Mouse (Mus musculus): ENCODE measurements around the gene Zmiz1. TPM values are rescaled to one million over a fixed set of nuclear protein-coding genes. Genes with fewer than 3 reads are reported as not detected.

The Zmiz1 gene
- polyA plus RNA-seq, 1 experiment from 2014 or later: 77.3 TPM

DNA sequence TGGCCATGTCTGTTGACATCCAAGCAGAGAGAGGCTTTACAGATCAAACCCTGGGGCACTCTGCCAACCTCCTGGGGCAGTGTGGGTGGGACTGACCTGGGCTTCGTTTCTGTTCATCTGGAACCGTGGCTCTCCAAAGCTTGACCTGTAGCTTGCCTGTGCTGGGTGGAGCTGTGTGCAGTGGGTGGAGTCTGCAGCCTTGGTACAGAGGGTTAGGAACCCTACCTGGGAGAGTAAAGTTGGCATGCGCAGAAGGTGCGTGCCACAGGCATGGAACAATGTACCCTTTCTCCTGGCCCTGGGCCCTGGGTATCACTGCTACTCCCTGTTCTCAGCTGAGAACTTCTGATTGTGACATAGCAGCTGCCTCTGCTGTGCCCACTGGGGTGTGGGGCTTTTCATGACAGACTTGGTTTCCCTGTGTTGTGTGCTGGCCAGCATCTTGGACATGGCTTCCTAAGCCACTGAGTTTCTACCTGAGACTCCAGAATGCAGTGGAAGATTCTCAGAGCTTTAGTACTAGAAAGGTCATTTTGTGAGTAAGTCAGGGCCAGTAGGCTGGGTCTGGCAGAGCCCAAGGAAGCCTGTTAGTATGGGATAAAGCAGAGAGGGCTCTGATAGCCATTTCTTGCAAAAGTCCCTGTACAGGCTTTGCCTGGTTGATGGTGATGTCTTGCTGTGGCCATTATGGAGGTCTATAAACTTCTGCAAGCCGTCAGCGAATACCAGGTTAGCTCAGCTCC is 30.5 kb downstream of the Zmiz1 start:
- Histone ChIP-seq H3K4me3 (no peak overlapping the region), H3K4me2 (no peak overlapping the region), H3K27me3 (replicated peaks) (no peaks in the 10 kb centered on the region), H3K36me3 (replicated peaks) (no peaks in the 10 kb centered on the region), H3K4me1 (peaks cover 89% of the 10 kb centered on the region), H3K27ac (no peak overlapping the region), H3K9me3 (no peaks in the 10 kb centered on the region), H3K9ac (no peak overlapping the region)
- WGBS: 71% methylated on average over 6 of the region's 6 CpGs
- ATAC-seq (replicated peaks): no peak

DNA sequence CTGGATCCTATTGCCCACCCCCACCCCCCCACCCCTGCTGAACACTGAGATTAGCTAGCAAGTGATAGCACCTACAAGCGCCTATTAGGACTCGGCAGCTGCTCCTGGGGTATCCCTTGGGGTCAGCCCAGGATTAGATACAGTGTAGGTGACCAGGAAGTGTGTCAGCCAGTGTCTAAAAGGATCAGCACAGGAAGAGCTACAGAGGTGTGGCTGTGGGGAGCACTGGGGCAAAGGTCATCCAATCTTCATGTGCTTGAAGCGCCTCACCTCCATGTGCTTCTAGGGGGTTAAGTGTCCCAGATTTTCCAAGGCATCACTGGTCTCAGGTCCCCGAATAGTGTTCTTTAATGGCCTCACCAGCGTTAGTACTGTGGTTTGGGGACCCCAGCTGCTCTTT is 33.0 kb downstream of the Zmiz1 start:
- WGBS: 75% methylated on average over 5 of the region's 5 CpGs
- Histone ChIP-seq H3K36me3 (replicated peaks) (no peaks in the 10 kb centered on the region), H3K27me3 (replicated peaks) (no peaks in the 10 kb centered on the region), H3K27ac (no peak overlapping the region), H3K9ac (no peak overlapping the region), H3K4me3 (no peak overlapping the region), H3K4me1 (peaks cover 89% of the 10 kb centered on the region), H3K4me2 (no peak overlapping the region), H3K9me3 (no peaks in the 10 kb centered on the region)
- ATAC-seq (replicated peaks): no peak

GRCm38 (mm10) chr14:25492567-25493279 is 33.7 kb downstream of the Zmiz1 start:
- H3K4me2 ChIP-seq: peak overlapping the region; percentile 21; the same call in 1 of the 2 replicates
- H3K27ac ChIP-seq: peak overlapping the region; percentile 78
- 75% methylated on average over 11 of the region's 11 CpGs for WGBS
- ATAC-seq (replicated peaks): 0 out of 2 replicates have a peak, but pooled peaks have one; percentile 11
- H3K4me3 ChIP-seq: no peak overlapping the region
- no peaks in the 10 kb centered on the region for H3K9me3 ChIP-seq
- peaks cover 89% of the 10 kb centered on the region for H3K4me1 ChIP-seq
- H3K27me3 ChIP-seq (replicated peaks): no peaks in the 10 kb centered on the region
- 0 out of 2 replicates have a peak overlapping the region, but pooled peaks have one; percentile 13 for H3K9ac ChIP-seq
- no peaks in the 10 kb centered on the region for H3K36me3 ChIP-seq (replicated peaks)

GRCm38 (mm10) chr14:25493301-25494241 is 34.6 kb downstream of the Zmiz1 start:
- 37% methylated on average over 22 of the region's 22 CpGs for WGBS
- Histone ChIP-seq H3K9ac (0 out of 2 replicates have a peak overlapping the region, but pooled peaks have one; percentile 13), H3K27ac (peak overlapping the region; percentile 78), H3K4me1 (peaks cover 89% of the 10 kb centered on the region), H3K27me3 (replicated peaks) (no peaks in the 10 kb centered on the region), H3K4me3 (no peak overlapping the region), H3K9me3 (no peaks in the 10 kb centered on the region), H3K4me2 (peak overlapping the region; percentile 21; the same call in 1 of the 2 replicates), H3K36me3 (replicated peaks) (no peaks in the 10 kb centered on the region)
- peak; percentile 41 for ATAC-seq (replicated peaks)

DNA sequence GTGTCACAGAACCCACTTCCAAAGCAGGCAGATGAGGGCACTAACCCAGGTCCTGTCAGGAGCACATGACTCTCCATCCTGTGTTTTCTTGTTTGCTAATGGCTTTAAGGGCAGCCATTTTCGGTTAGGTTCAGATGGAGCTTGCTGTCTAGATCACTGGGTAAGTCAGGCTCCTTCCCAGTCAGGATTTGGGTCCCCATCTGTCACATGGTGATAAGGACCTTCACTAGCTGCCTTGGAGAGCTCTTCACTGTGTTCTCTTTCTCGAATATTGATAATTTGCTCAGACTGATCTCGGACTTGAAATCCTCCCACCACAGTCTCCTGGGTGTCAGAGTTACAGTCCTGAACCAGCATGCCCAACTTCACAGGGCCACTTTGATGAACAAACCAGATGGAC is 35.8 kb downstream of the Zmiz1 start:
- 60% methylated on average over 3 of the region's 3 CpGs for WGBS
- no peak overlapping the region for H3K9ac ChIP-seq

DNA sequence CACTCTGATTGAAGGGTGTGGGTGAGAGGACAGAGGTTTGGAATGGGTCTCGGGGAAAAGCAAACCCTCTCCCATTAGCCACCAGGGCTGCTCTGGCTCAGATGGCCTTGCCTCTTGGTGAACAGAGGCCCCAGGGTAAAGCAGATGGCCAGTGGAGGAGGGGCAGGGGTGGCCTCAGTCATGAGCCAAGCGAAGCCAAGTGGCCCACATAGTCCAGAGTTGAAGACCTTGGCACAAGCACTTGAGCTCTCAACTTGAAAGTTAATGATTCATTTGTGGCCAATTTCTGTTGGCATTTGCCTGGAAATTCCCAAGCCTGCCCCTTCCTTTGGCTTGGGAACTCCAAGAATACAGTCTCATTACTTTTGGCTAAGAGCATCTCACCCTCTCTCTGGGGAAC is 37.1 kb downstream of the Zmiz1 start:
- Histone ChIP-seq H3K9ac (no peak overlapping the region), H3K36me3 (replicated peaks) (no peaks in the 10 kb centered on the region), H3K4me3 (no peak overlapping the region), H3K27me3 (replicated peaks) (no peaks in the 10 kb centered on the region), H3K9me3 (no peaks in the 10 kb centered on the region), H3K4me2 (no peak overlapping the region), H3K4me1 (peaks cover 98% of the 10 kb centered on the region), H3K27ac (no peak overlapping the region)
- 57% methylated on average over 2 of the region's 2 CpGs for whole genome bisulfite sequencing
- no peak for ATAC-seq (replicated peaks)

More for the DNA sequence above, 35.8 kb downstream of the Zmiz1 start:
- Histone ChIP-seq H3K27me3 (replicated peaks) (no peaks in the 10 kb centered on the region), H3K36me3 (replicated peaks) (no peaks in the 10 kb centered on the region), H3K9me3 (no peaks in the 10 kb centered on the region), H3K4me1 (peaks cover 92% of the 10 kb centered on the region), H3K27ac (0 out of 2 replicates have a peak overlapping the region, but pooled peaks have one; percentile 78), H3K4me2 (no peak overlapping the region), H3K4me3 (no peak overlapping the region)
- no peak for ATAC-seq (replicated peaks)

GRCm38 (mm10) chr14:25496989-25497388 is 38.0 kb downstream of the Zmiz1 start:
- ATAC-seq (replicated peaks): no peak
- Histone ChIP-seq H3K4me3 (no peak overlapping the region), H3K36me3 (replicated peaks) (no peaks in the 10 kb centered on the region), H3K4me1 (peaks cover 97% of the 10 kb centered on the region), H3K4me2 (no peak overlapping the region), H3K9me3 (no peaks in the 10 kb centered on the region), H3K27ac (peak overlapping the region; percentile 75; the same call in 1 of the 2 replicates), H3K9ac (no peak overlapping the region), H3K27me3 (replicated peaks) (no peaks in the 10 kb centered on the region)
- 61% methylated on average over 3 of the region's 3 CpGs for WGBS

DNA sequence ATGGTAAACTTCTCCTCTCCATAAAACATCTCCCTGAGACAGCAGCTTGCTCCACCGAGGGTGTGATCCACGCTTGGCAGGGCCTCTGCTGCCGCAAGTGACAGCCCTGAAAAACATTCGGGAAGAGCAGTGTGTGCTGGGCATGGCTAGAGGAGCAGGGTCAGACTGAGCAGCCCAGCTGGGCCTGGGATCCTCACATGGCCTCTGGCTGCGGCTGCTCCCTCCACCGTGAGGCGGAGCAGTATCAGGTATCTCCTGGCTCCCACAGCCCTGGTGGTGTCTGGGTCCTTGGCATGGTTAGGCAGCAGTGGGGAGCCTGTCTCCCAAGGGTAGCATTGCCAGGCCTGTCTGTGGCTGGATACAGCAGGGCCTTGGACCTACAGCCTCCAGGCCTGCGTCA is 38.6 kb downstream of the Zmiz1 start:
- Histone ChIP-seq H3K27me3 (replicated peaks) (no peaks in the 10 kb centered on the region), H3K9ac (no peak overlapping the region), H3K36me3 (replicated peaks) (no peaks in the 10 kb centered on the region), H3K4me1 (peaks cover 91% of the 10 kb centered on the region), H3K4me3 (no peak overlapping the region), H3K4me2 (no peak overlapping the region), H3K27ac (peak overlapping the region; percentile 75), H3K9me3 (no peaks in the 10 kb centered on the region)
- ATAC-seq (replicated peaks): no peak
- WGBS: 35% methylated on average over 8 of the region's 8 CpGs

- H3K36me3 ChIP-seq (replicated peaks): no peaks in the 10 kb centered on the region
- H3K27me3 ChIP-seq (replicated peaks): no peaks in the 10 kb centered on the region
- H3K4me1 ChIP-seq: peaks cover 83% of the 10 kb centered on the region
- H3K4me3 ChIP-seq: no peak overlapping the region
- peak overlapping the region; percentile 75 for H3K27ac ChIP-seq
- ATAC-seq (replicated peaks): peak; percentile 9; the same call in 1 of the 2 replicates
- WGBS: 26% methylated on average over 7 of the region's 7 CpGs
- H3K9ac ChIP-seq: no peak overlapping the region
- H3K4me2 ChIP-seq: peak overlapping the region; percentile 15; the same call in 1 of the 2 replicates
- H3K9me3 ChIP-seq: no peaks in the 10 kb centered on the region
Measured at GRCm38 (mm10) chr14:25498367-25498766, 39.4 kb downstream of the Zmiz1 start.

- no peak overlapping the region for H3K4me2 ChIP-seq
- H3K4me3 ChIP-seq: no peak overlapping the region
- no peaks in the 10 kb centered on the region; the same call in 1 of the 2 replicates for H3K36me3 ChIP-seq (replicated peaks)
- WGBS: 83% methylated on average over 3 of the region's 3 CpGs
- H3K4me1 ChIP-seq: peaks cover 72% of the 10 kb centered on the region
- no peak for ATAC-seq (replicated peaks)
- H3K9ac ChIP-seq: no peak overlapping the region
- H3K27ac ChIP-seq: peak overlapping the region; percentile 75; the same call in 1 of the 2 replicates
- no peaks in the 10 kb centered on the region for H3K9me3 ChIP-seq
- no peaks in the 10 kb centered on the region for H3K27me3 ChIP-seq (replicated peaks)
Measured at GRCm38 (mm10) chr14:25499526-25499925, 40.5 kb downstream of the Zmiz1 start.

DNA sequence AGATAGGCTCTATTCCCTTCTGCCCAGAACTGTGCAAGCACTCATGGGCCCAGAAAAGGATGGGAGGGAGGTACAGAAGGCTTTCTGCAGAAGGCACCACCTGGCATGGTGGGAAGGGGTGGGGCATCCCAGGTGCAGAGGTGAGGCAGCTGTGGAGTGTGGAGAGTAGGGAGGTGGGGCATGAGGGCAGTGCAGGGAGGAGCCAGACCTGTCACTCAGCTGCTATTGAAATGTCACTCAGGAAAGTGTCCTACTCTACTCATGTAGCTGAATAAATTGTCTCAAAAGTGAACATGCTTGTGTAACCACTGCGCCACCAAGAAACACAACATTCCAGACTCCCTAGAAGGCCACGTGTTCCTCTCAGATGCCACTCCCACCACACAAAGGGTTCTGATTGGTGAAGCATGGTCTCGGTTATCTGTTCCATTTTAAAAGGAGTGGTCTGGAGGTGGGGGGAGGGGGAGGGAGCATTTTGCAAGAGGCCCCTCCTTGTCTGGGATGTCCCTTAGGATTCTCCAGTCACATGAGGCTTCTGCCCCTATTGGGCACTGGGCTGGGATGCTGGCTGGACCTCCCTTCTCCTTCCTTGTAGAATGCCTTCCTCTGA is 41.6 kb downstream of the Zmiz1 start:
- ATAC-seq (replicated peaks): no peak
- peaks cover 62% of the 10 kb centered on the region for H3K4me1 ChIP-seq
- H3K27me3 ChIP-seq (replicated peaks): no peaks in the 10 kb centered on the region
- no peak overlapping the region for H3K9ac ChIP-seq
- H3K4me3 ChIP-seq: no peak overlapping the region
- WGBS: 39% methylated on average over 3 of the region's 3 CpGs
- H3K4me2 ChIP-seq: no peak overlapping the region
- H3K36me3 ChIP-seq (replicated peaks): no peaks in the 10 kb centered on the region; the same call in 1 of the 2 replicates
- H3K9me3 ChIP-seq: no peaks in the 10 kb centered on the region
- H3K27ac ChIP-seq: no peak overlapping the region
